Mouse (Mus musculus) intestine, postnatal 0 days (tissue): Measurements from ENCODE around the gene Mcm5. TPM values are rescaled to one million over a fixed set of nuclear protein-coding genes. Genes with fewer than 3 reads are reported as not detected.
A peak's percentile ranks its signal among the peaks of the same experiment; 100 is the strongest.

Experiments
- ATAC-seq: fragments of 200-750 bp; cut with Nextera tagmentation; 2 replicates; pipeline ENCODE4 v1.8.0; 2017; ENCODE audit warnings: mild to moderate bottlenecking, moderate TSS enrichment, moderate library complexity
- H3K27ac ChIP-seq: fragments of 300-500 bp; sonication (generic); 2 replicates; pipeline ENCODE4 v1.5.1; 2014; ENCODE audit warnings: mild to moderate bottlenecking, low read depth, low read length, moderate library complexity
- H3K27me3 ChIP-seq: fragments of 300-500 bp; sonication (generic); replicated peaks from 2 replicates; pipeline ENCODE4 v1.6.1; 2014; ENCODE audit warnings: low read length, mixed read lengths; ENCODE audit not compliant: control insufficient read depth, insufficient read depth
- H3K36me3 ChIP-seq: fragments of 300-500 bp; sonication (generic); 2 replicates; pipeline ENCODE4 v1.6.1; 2014; ENCODE audit warnings: mild to moderate bottlenecking, moderate library complexity; ENCODE audit not compliant: control insufficient read depth, insufficient read depth
- H3K4me1 ChIP-seq: fragments of 300-500 bp; sonication (generic); replicated peaks from 2 replicates; pipeline ENCODE4 v1.6.1; 2014; ENCODE audit warnings: antibody characterized with exemption, low read length, mixed read lengths; ENCODE audit not compliant: control insufficient read depth, insufficient read depth
- H3K4me2 ChIP-seq: fragments of 300-500 bp; sonication (generic); replicated peaks from 2 replicates; pipeline ENCODE4 v1.6.1; 2014; ENCODE audit warnings: low read depth, mild to moderate bottlenecking, moderate library complexity
- H3K4me3 ChIP-seq: fragments of 300-500 bp; sonication (generic); 2 replicates; pipeline ENCODE4 v1.5.1; 2014; ENCODE audit warnings: low read depth, low read length
- H3K9ac ChIP-seq: fragments of 300-500 bp; sonication (generic); 2 replicates; pipeline ENCODE4 v1.6.1; 2014; ENCODE audit warnings: mild to moderate bottlenecking, low read depth, low read length
- H3K9me3 ChIP-seq: fragments of 300-500 bp; sonication (generic); 2 replicates; pipeline ENCODE4 v1.6.1; 2016; ENCODE audit warnings: mixed run types; ENCODE audit not compliant: control insufficient read depth
- CTCF ChIP-seq: sonication (generic); IDR thresholded peaks from 2 replicates; pipeline ENCODE4 v1.5.1; 2016; ENCODE audit warnings: low read depth, mild to moderate bottlenecking, control low read depth, antibody characterized with exemption, moderate library complexity
- WGBS: fragments of 180-500 bp; shearing (Covaris S2); extraction: QIAGEN DNeasy Blood & Tissue Kit; methylation state at CpG from one replicate; pipeline ENCODE4 v1.1.7; 2014; 5-methylcytosine and 5-hydroxymethylcytosine counted together
- polyA plus RNA-seq: library from polyadenylated mRNA; unstranded; fragments of >200 nt; fragmentation: Nextera tagmentation; extraction: Ambion mirVana; gene quantifications from 2 replicates; pipeline ENCODE4 v1.2.1, GENCODE M21; 2015

Gene Mcm5
- polyA plus RNA-seq, 1 experiment from 2014 or later, result 23.9 TPM

DNA sequence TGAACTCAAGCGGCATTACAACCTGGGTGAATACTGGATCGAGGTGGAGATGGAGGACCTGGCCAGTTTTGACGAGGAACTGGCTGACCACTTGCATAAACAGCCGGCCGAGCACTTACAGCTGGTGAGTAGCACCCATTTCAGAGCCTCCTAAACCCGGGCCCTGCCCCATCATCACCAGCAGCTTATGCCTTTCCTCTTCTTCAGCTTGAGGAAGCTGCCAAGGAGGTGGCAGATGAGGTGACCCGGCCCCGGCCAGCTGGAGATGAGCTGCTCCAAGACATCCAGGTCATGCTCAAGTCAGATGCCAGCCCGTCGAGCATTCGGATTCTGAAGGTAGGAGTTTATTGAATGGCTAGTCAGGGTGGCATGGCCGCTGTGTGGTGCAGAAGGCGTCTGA is 724 bp downstream of the Mcm5 start:
- peak overlapping the region; percentile 74 for H3K4me2 ChIP-seq
- peak overlapping the region; percentile 69 for H3K9ac ChIP-seq
- peaks cover 28% of the 10 kb centered on the region; the same call in 1 of the 2 replicates for H3K36me3 ChIP-seq
- no peaks in the 10 kb centered on the region for H3K27me3 ChIP-seq
- no peak for ATAC-seq
- no peaks in the 10 kb centered on the region for H3K9me3 ChIP-seq
- no peak for TF ChIP-seq CTCF
- H3K4me3 ChIP-seq, result peak overlapping the region; percentile 78
- 6% methylated on average over 13 of the region's 13 CpGs for WGBS
- no peak overlapping the region for H3K27ac ChIP-seq
- peaks cover 5% of the 10 kb centered on the region; the same call in 1 of the 2 replicates for H3K4me1 ChIP-seq

GRCm38 (mm10) chr8:75118505-75118904 is 9.1 kb downstream of the Mcm5 start:
- WGBS, result 89% methylated on average over 1 of the region's 1 CpGs

DNA sequence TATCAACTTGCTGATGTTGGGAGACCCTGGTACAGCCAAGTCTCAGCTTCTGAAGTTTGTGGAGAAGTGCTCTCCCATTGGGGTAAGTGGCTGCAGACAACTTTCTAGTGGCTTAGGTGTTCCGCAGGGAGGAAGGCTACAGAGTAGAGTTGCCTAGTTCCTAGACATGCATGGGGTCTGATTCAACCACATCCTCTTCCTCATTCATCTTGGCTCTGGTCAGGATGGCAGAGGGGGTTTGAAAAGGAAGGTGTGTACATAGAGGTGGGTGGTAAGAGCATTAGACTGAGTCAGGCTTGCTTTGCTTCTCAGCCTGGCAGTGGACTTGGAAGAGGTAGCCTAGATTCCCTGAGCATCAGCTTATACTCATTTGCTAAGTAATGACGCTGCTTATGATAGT is 9.9 kb downstream of the Mcm5 start:
- TF ChIP-seq CTCF, result no peak
- Histone ChIP-seq H3K27ac (no peak overlapping the region), H3K9ac (no peak overlapping the region), H3K4me2 (no peak overlapping the region), H3K4me1 (no peaks in the 10 kb centered on the region), H3K9me3 (no peaks in the 10 kb centered on the region), H3K36me3 (peaks cover 67% of the 10 kb centered on the region), H3K27me3 (no peaks in the 10 kb centered on the region), H3K4me3 (no peak overlapping the region)
- WGBS, result 97% methylated on average over 2 of the region's 2 CpGs
- ATAC-seq, result no peak

More at GRCm38 (mm10) chr8:75118505-75118904, 9.1 kb downstream of the Mcm5 start:
- no peaks in the 10 kb centered on the region for H3K4me1 ChIP-seq
- H3K4me2 ChIP-seq, result no peak overlapping the region
- ATAC-seq, result no peak
- H3K27me3 ChIP-seq, result no peaks in the 10 kb centered on the region
- no peak overlapping the region for H3K27ac ChIP-seq
- H3K9me3 ChIP-seq, result no peaks in the 10 kb centered on the region
- no peak overlapping the region for H3K9ac ChIP-seq
- peaks cover 69% of the 10 kb centered on the region for H3K36me3 ChIP-seq
- no peak overlapping the region for H3K4me3 ChIP-seq
- no peak for TF ChIP-seq CTCF

GRCm38 (mm10) chr8:75119747-75120146 is 10.4 kb downstream of the Mcm5 start:
- no peak for TF ChIP-seq CTCF
- no peaks in the 10 kb centered on the region for H3K27me3 ChIP-seq
- no peak overlapping the region for H3K9ac ChIP-seq
- H3K4me2 ChIP-seq, result no peak overlapping the region
- peaks cover 68% of the 10 kb centered on the region for H3K36me3 ChIP-seq
- H3K27ac ChIP-seq, result no peak overlapping the region
- H3K4me3 ChIP-seq, result no peak overlapping the region
- WGBS, result 88% methylated on average over 2 of the region's 2 CpGs
- no peaks in the 10 kb centered on the region for H3K9me3 ChIP-seq
- no peak for ATAC-seq
- no peaks in the 10 kb centered on the region for H3K4me1 ChIP-seq

DNA sequence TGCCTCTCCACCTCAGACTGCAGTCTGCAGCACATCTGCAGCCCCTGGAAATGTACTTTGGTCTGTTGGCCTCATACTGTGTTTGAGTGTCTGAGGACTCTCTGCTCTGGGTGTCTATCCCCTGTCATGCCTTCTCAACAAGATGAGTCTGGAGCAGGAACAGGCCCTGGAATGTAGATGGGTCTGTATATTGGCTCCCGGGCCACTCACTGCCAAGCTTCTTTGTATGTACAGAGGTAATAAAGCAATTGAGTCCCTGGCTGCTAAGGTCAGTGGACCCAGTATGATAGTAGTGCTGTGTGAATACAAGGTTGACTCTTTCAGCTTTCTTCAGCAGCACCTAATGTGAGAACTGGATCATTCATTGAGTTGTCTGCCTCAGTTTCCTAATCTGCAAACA is 18.0 kb downstream of the Mcm5 start:
- TF ChIP-seq CTCF, result no peak
- peak; percentile 72 for ATAC-seq
- Histone ChIP-seq H3K9ac (no peak overlapping the region), H3K9me3 (no peaks in the 10 kb centered on the region), H3K4me3 (no peak overlapping the region), H3K4me1 (no peaks in the 10 kb centered on the region), H3K4me2 (no peak overlapping the region), H3K27me3 (no peaks in the 10 kb centered on the region), H3K27ac (no peak overlapping the region), H3K36me3 (peaks cover 50% of the 10 kb centered on the region)
- WGBS, result 40% methylated on average over 1 of the region's 1 CpGs

DNA sequence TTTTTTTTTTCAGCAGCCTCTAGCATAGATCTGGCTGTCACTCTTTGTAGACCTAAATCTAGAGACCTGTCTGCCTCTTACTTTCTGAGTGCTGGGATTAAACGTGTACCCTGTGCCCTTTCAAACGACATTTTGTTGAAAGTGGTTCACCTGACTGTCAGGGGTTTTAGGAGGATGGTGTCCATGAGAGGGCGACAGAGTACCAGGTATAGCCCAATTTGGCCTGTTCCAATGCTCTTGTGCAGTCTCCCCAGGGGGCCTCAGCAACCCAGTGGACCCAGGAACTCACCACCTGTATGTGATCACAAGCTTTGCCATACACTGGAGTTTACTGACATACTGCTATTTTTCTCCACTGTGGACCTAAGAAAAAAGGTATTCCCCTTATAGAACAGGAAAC is 23.1 kb downstream of the Mcm5 start:
- no peaks in the 10 kb centered on the region for H3K9me3 ChIP-seq
- ATAC-seq, result peak; percentile 34; the same call in 1 of the 2 replicates
- no peak overlapping the region for H3K27ac ChIP-seq
- peak; percentile 91 for TF ChIP-seq CTCF
- H3K4me3 ChIP-seq, result no peak overlapping the region
- H3K4me1 ChIP-seq, result no peaks in the 10 kb centered on the region
- 8% methylated on average over 3 of the region's 3 CpGs for WGBS
- H3K27me3 ChIP-seq, result no peaks in the 10 kb centered on the region
- H3K9ac ChIP-seq, result no peak overlapping the region
- peaks cover 10% of the 10 kb centered on the region for H3K36me3 ChIP-seq
- no peak overlapping the region for H3K4me2 ChIP-seq

GRCm38 (mm10) chr8:75133399-75133798 is 24.0 kb downstream of the Mcm5 start:
- no peak for ATAC-seq
- Histone ChIP-seq H3K4me3 (no peak overlapping the region), H3K9ac (no peak overlapping the region), H3K4me1 (no peaks in the 10 kb centered on the region), H3K4me2 (no peak overlapping the region), H3K27me3 (no peaks in the 10 kb centered on the region), H3K36me3 (peaks cover 6% of the 10 kb centered on the region), H3K27ac (no peak overlapping the region), H3K9me3 (no peaks in the 10 kb centered on the region)
- no peak for TF ChIP-seq CTCF
- 92% methylated on average over 2 of the region's 2 CpGs for WGBS
